Mouse (Mus musculus) kidney, postnatal 0 days (tissue): Measurements from ENCODE around the gene Slc4a2. TPM values are rescaled to one million over a fixed set of nuclear protein-coding genes. Genes with fewer than 3 reads are reported as not detected.

ENCODE experiments used
- ATAC-seq: fragments of 200-750 bp; cut with Nextera tagmentation; replicated peaks from 2 replicates; pipeline ENCODE4 v1.8.0; 2017; ENCODE audit warnings: low read depth, moderate number of reproducible peaks, moderate TSS enrichment, moderate library complexity; ENCODE audit not compliant: low FRiP score
- DNase-seq: peaks from one replicate; pipeline ENCODE4 v3.0.0-alpha.2; 2016; ENCODE audit warnings: low spot score
- H3K27ac ChIP-seq: fragments of 300-500 bp; sonication (generic); 2 replicates; pipeline ENCODE4 v1.5.1; 2014; ENCODE audit warnings: mild to moderate bottlenecking
- H3K27me3 ChIP-seq: fragments of 300-500 bp; sonication (generic); 2 replicates; pipeline ENCODE4 v1.6.1; 2014; ENCODE audit warnings: low read length, mixed read lengths; ENCODE audit not compliant: insufficient read depth
- H3K36me3 ChIP-seq: fragments of 300-500 bp; sonication (generic); 2 replicates; pipeline ENCODE4 v1.6.1; 2014; ENCODE audit warnings: low read length, mixed read lengths; ENCODE audit not compliant: insufficient read depth
- H3K4me1 ChIP-seq: fragments of 300-500 bp; sonication (generic); replicated peaks from 2 replicates; pipeline ENCODE4 v1.6.1; 2014; ENCODE audit warnings: antibody characterized with exemption, low read length, mixed read lengths; ENCODE audit not compliant: insufficient read depth
- H3K4me2 ChIP-seq: fragments of 300-500 bp; sonication (generic); 2 replicates; pipeline ENCODE4 v1.6.1; 2014; ENCODE audit warnings: mild to moderate bottlenecking, low read length, moderate library complexity, mixed read lengths
- H3K4me3 ChIP-seq: fragments of 300-500 bp; sonication (generic); replicated peaks from 2 replicates; pipeline ENCODE4 v1.5.1; 2014; ENCODE audit warnings: low read depth, low read length
- H3K9ac ChIP-seq: fragments of 300-500 bp; sonication (generic); 2 replicates; pipeline ENCODE4 v1.6.1; 2014; ENCODE audit warnings: low read depth, low read length
- H3K9me3 ChIP-seq: fragments of 300-500 bp; sonication (generic); replicated peaks from 2 replicates; pipeline ENCODE4 v1.6.1; 2016; ENCODE audit warnings: low read length, inconsistent platforms, mixed read lengths
- CTCF ChIP-seq: IDR thresholded peaks from 2 replicates; pipeline ENCODE4 v1.5.1; 2016; ENCODE audit warnings: antibody characterized with exemption, low read depth, mild to moderate bottlenecking, moderate library complexity
- WGBS: fragments of 180-500 bp; shearing (Covaris S2); extraction: QIAGEN DNeasy Blood & Tissue Kit; methylation state at CpG from one replicate; pipeline ENCODE4 v1.1.7; 2014; 5-methylcytosine and 5-hydroxymethylcytosine counted together
- polyA plus RNA-seq: library from polyadenylated mRNA; unstranded; fragments of >200 nt; fragmentation: Nextera tagmentation; extraction: Ambion mirVana; gene quantifications from 2 replicates; pipeline ENCODE4 v1.2.1, GENCODE M21; 2015

The Slc4a2 gene
- polyA plus RNA-seq, 1 experiment from 2014 or later = 30.8 TPM

DNA sequence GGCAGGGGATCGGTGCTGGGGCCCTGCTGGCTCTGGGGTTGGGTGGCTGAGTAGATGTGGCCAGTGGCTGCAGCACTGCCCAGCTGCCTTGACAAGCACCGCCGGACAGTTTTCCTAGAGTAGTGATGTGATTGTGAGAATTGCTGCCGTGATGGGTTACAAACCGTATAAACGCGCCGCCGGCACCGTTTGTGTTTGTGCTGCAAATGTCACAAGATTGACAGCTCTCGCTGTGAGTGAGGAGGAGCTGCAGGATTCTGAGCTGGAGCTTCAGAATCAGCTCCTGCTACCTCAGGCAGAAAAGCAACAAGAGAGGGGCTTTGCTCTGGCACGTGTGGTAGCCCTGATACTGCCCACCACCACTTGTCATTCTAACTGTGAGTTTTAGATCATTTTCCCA is 43.1 kb downstream of the Slc4a2 start:
- Histone ChIP-seq H3K36me3 (peaks cover under 1% of the 10 kb centered on the region; the same call in 1 of the 2 replicates), H3K4me1 (no peaks in the 10 kb centered on the region), H3K4me2 (no peak overlapping the region), H3K4me3 (no peak overlapping the region), H3K27ac (no peak overlapping the region), H3K27me3 (no peaks in the 10 kb centered on the region), H3K9ac (no peak overlapping the region), H3K9me3 (no peaks in the 10 kb centered on the region)
- 72% methylated on average over 12 of the region's 12 CpGs for WGBS
- no peak for TF ChIP-seq CTCF
- ATAC-seq = no peak
- DNase-seq = no peak

DNA sequence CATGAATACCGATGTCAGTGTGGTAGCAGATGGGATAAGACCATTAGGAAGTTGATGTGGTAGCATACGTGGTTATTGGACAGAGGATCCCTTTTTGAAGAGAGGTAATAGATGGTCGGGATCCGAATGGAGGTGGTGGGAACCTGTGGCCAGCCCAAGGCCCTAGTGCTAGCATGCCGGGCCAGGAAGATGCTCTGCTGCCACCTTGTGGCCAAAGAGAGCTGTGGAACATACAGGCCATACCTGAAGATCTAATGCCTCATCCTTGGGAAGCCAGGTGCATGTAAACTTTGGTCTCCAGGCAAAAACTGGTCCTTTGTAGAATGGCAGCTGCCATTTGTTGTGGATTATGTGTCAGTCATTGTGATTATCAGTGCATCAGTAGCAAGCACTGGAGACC is 47.0 kb downstream of the Slc4a2 start:
- peak; percentile 81 for DNase-seq
- no peaks in the 10 kb centered on the region for H3K9me3 ChIP-seq
- H3K4me1 ChIP-seq = peaks cover 19% of the 10 kb centered on the region; the same call in 1 of the 2 replicates
- no peaks in the 10 kb centered on the region for H3K36me3 ChIP-seq
- no peak overlapping the region for H3K27ac ChIP-seq
- no peak overlapping the region for H3K9ac ChIP-seq
- 0 out of 2 replicates have a peak, but pooled peaks cover 5% of the 10 kb centered on the region for H3K27me3 ChIP-seq
- TF ChIP-seq CTCF = peak; percentile 98
- no peak overlapping the region for H3K4me2 ChIP-seq
- ATAC-seq = 0 out of 2 replicates have a peak, but pooled peaks have one; percentile 19
- no peak overlapping the region for H3K4me3 ChIP-seq
- 8% methylated on average over 5 of the region's 5 CpGs for WGBS

- WGBS = 47% methylated on average over 7 of the region's 7 CpGs
- TF ChIP-seq CTCF = no peak
- Histone ChIP-seq H3K36me3 (peaks cover 9% of the 10 kb centered on the region; the same call in 1 of the 2 replicates), H3K9me3 (no peaks in the 10 kb centered on the region), H3K27ac (no peak overlapping the region), H3K4me1 (peaks cover 22% of the 10 kb centered on the region; the same call in 1 of the 2 replicates), H3K9ac (no peak overlapping the region), H3K4me3 (no peak overlapping the region), H3K4me2 (no peak overlapping the region), H3K27me3 (0 out of 2 replicates have a peak, but pooled peaks cover 5% of the 10 kb centered on the region)
- DNase-seq (no peak), ATAC-seq (no peak)
These were observed 49.4 kb downstream of the Slc4a2 start for GRCm38 (mm10) chr5:24472884-24473619.

- Histone ChIP-seq H3K36me3 (peaks cover 18% of the 10 kb centered on the region; the same call in 1 of the 2 replicates), H3K4me1 (peaks cover 22% of the 10 kb centered on the region; the same call in 1 of the 2 replicates), H3K4me3 (peak overlapping the region; percentile 45), H3K9me3 (no peaks in the 10 kb centered on the region), H3K27ac (no peak overlapping the region), H3K9ac (peak overlapping the region; percentile 58), H3K27me3 (0 out of 2 replicates have a peak, but pooled peaks cover 5% of the 10 kb centered on the region), H3K4me2 (peak overlapping the region; percentile 90)
- ATAC-seq = peak; percentile 26; the same call in 1 of the 2 replicates
- no peak for TF ChIP-seq CTCF
- 7% methylated on average over 62 of the region's 77 CpGs for WGBS
- DNase-seq = no peak
These were observed 50.5 kb downstream of the Slc4a2 start for GRCm38 (mm10) chr5:24474025-24474722.

DNA sequence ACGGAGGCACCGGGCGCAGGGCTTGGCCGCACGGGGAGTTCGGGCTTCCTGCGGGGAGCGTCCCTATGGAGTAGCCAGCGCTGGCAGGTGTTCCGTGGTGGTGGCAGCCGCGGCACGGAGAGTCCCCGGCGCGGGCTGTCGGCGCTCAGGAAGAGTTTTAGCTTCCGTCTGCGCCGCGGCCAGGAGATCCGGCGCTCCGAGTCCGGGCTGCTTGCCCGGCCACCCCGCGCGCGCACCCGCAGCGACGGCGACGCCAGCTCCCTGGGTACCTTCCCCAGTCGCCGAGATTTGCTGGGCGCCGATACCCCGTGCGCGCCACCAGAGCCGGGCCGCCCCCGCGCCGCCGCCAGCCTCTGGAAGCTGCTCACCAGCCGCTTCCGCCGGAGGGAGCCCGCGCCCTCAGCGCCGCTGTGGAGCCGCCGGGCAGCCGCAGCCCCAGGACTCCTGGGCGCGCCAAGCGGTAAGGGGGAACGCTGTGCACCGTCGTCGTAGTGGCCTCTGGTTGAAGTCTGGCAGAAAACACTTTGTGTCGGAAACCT is 51.2 kb downstream of the Slc4a2 start:
- Histone ChIP-seq H3K27me3 (0 out of 2 replicates have a peak, but pooled peaks cover 5% of the 10 kb centered on the region), H3K36me3 (peaks cover 24% of the 10 kb centered on the region; the same call in 1 of the 2 replicates), H3K4me1 (peaks cover 22% of the 10 kb centered on the region; the same call in 1 of the 2 replicates), H3K4me2 (peak overlapping the region; percentile 90), H3K9ac (peak overlapping the region; percentile 58), H3K27ac (no peak overlapping the region), H3K9me3 (no peaks in the 10 kb centered on the region), H3K4me3 (peak overlapping the region; percentile 45)
- ATAC-seq = 0 out of 2 replicates have a peak, but pooled peaks have one; percentile 23
- WGBS = 4% methylated on average over 67 of the region's 67 CpGs
- DNase-seq = peak; percentile 59
- peak; percentile 33; the same call in 1 of the 2 replicates for TF ChIP-seq CTCF
